Mouse (Mus musculus): ENCODE measurements around the gene Kptn.

The Kptn gene

GRCm38 (mm10) chr7:16161302-16161701 is 41.6 kb downstream of the Kptn start:
- DNase-seq (ENCODE audit: low spot score), result no peak

- no peak for DNase-seq (ENCODE audit: low spot score)
Measured at GRCm38 (mm10) chr7:16162036-16162435, 42.3 kb downstream of the Kptn start.

- no peak for DNase-seq (ENCODE audit: low spot score)
Measured at GRCm38 (mm10) chr7:16172141-16172581, 52.5 kb downstream of the Kptn start.

- no peak for DNase-seq (ENCODE audit: low spot score)
Measured at GRCm38 (mm10) chr7:16172586-16173140, 53.0 kb downstream of the Kptn start.

GRCm38 (mm10) chr7:16173146-16173545 is 53.5 kb downstream of the Kptn start:
- DNase-seq (ENCODE audit: low spot score), result no peak

- DNase-seq (ENCODE audit: low spot score), result no peak
Measured at GRCm38 (mm10) chr7:16174597-16175541, 55.2 kb downstream of the Kptn start, which contains the start of gene Meis3. Meis3 (plus strand) TSS chr7:16175090.

- DNase-seq (ENCODE audit: low spot score), result no peak
Measured at GRCm38 (mm10) chr7:16175542-16175931, 55.8 kb downstream of the Kptn start.

Measured in urinary bladder, postnatal 10 days (tissue).